Mouse (Mus musculus) C2C12 (cell line): Measurements from ENCODE around the gene Oxsr1. TPM values are rescaled to one million over a fixed set of nuclear protein-coding genes. Genes with fewer than 3 reads are reported as not detected.

Experiments used
- H3K27me3 ChIP-seq: one replicate; pipeline ENCODE4 v1.6.1; 2011; ENCODE audit not compliant: control insufficient read depth, insufficient read depth, insufficient read length
- H3K36me3 ChIP-seq: one replicate; pipeline ENCODE4 v1.6.1; 2011; ENCODE audit not compliant: control insufficient read depth, insufficient read depth
- H3K4me3 ChIP-seq: one replicate; pipeline ENCODE4 v1.5.1; 2011; ENCODE audit warnings: mild to moderate bottlenecking, control low read depth; ENCODE audit not compliant: poor library complexity, insufficient read depth, severe bottlenecking
- H3K79me2 ChIP-seq: one replicate; pipeline ENCODE4 v1.6.1; 2011; ENCODE audit not compliant: control insufficient read depth, insufficient read depth
- H3K79me3 ChIP-seq: one replicate; pipeline ENCODE4 v1.6.1; 2011; ENCODE audit warnings: low read depth, control low read depth
- H3ac ChIP-seq: one replicate; pipeline ENCODE3; 2011; ENCODE audit warnings: low read depth; ENCODE audit not compliant: control insufficient read depth, insufficient read length
- CEBPB ChIP-seq: IDR thresholded peaks from one replicate; pipeline ENCODE4 v1.6.1; 2011; ENCODE audit warnings: low read depth, mild to moderate bottlenecking, control low read depth, moderate library complexity
- CTCF ChIP-seq: IDR thresholded peaks from one replicate; pipeline ENCODE4 v1.5.1; 2011; ENCODE audit not compliant: control insufficient read depth, insufficient read depth, insufficient read length
- FOSL1 ChIP-seq: IDR thresholded peaks from one replicate; pipeline ENCODE4 v1.8.0; 2011; ENCODE audit warnings: mild to moderate bottlenecking, low read length; ENCODE audit not compliant: poor library complexity, insufficient read depth, severe bottlenecking
- MAX ChIP-seq: IDR thresholded peaks from one replicate; pipeline ENCODE4 v1.6.1; 2011; ENCODE audit warnings: mild to moderate bottlenecking, control low read depth
- MYOD1 ChIP-seq: IDR thresholded peaks from one replicate; pipeline ENCODE4 v1.6.1; 2011; ENCODE audit warnings: low read depth; ENCODE audit not compliant: control insufficient read depth, insufficient read length
- MYOG ChIP-seq: IDR thresholded peaks from one replicate; pipeline ENCODE4 v1.6.1; 2011; ENCODE audit not compliant: control insufficient read depth, insufficient read length; ENCODE audit errors: extremely low read depth
- USF1 ChIP-seq: IDR thresholded peaks from one replicate; pipeline ENCODE4 v1.6.1; 2011; ENCODE audit warnings: low read depth, mild to moderate bottlenecking, control low read depth, moderate library complexity
- polyA plus RNA-seq: library from polyadenylated mRNA; unstranded; fragments of >200 nt; fragmentation: generic; extraction: Trizol; gene quantifications from one replicate; pipeline ENCODE4 v1.2.1, GENCODE M21; 2012; ENCODE audit warnings: missing spikeins

Oxsr1 gene
- polyA plus RNA-seq, 1 experiment: 13.0 TPM

GRCm38 (mm10) chr9:119321392-119322229 lies 616 bp downstream of the Oxsr1 start:
- Histone ChIP-seq H3K79me2 (peaks cover 56% of the 10 kb centered on the region), H3K79me3 (peaks cover 29% of the 10 kb centered on the region), H3K4me3 (peak overlapping the region; percentile 74), H3K27me3 (no peaks in the 10 kb centered on the region), H3ac (peak overlapping the region; percentile 95), H3K36me3 (no peaks in the 10 kb centered on the region)
- no peak for TF ChIP-seq CEBPB
- TF ChIP-seq CTCF: no peak
- TF ChIP-seq FOSL1: no peak
- TF ChIP-seq USF1: no peak

DNA sequence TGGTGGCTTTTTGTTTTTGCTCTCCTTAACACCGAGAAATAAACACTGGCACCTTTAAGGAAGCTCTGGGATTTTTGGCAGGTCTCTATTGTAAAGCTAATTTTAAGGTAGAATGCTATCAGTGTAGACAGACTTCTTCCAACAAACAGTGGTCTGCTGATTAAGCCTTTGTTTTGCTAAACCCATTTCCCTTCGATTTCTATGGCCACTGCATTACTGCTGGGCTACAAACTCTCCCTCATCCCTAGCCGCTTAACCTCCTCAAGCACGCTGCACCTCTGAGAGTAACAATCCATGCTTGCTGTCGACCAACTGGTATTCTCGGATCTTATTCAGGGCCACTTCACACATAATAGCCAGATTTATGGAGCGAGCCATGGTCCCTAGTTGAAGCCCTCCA lies 1.3 kb downstream of the Oxsr1 start:
- no peak for TF ChIP-seq USF1
- TF ChIP-seq CTCF: no peak
- no peak for TF ChIP-seq MYOD1
- no peak for TF ChIP-seq MAX
- no peak for TF ChIP-seq FOSL1
- no peak for TF ChIP-seq MYOG
- no peak for TF ChIP-seq CEBPB
- H3K27me3 ChIP-seq: no peaks in the 10 kb centered on the region
- peak overlapping the region; percentile 74 for H3K4me3 ChIP-seq
- H3K79me3 ChIP-seq: peaks cover 35% of the 10 kb centered on the region
- peaks cover 63% of the 10 kb centered on the region for H3K79me2 ChIP-seq
- H3K36me3 ChIP-seq: no peaks in the 10 kb centered on the region
- peak overlapping the region; percentile 95 for H3ac ChIP-seq

GRCm38 (mm10) chr9:119320446-119320845 lies 1.8 kb downstream of the Oxsr1 start:
- peaks cover 40% of the 10 kb centered on the region for H3K79me3 ChIP-seq
- H3ac ChIP-seq: no peak overlapping the region
- H3K4me3 ChIP-seq: no peak overlapping the region
- no peaks in the 10 kb centered on the region for H3K27me3 ChIP-seq
- no peaks in the 10 kb centered on the region for H3K36me3 ChIP-seq
- TF ChIP-seq MYOG (no peak), MYOD1 (no peak), FOSL1 (no peak), CTCF (no peak), MAX (no peak), CEBPB (no peak), USF1 (no peak)
- peaks cover 68% of the 10 kb centered on the region for H3K79me2 ChIP-seq

- Histone ChIP-seq H3K36me3 (no peaks in the 10 kb centered on the region), H3K27me3 (no peaks in the 10 kb centered on the region), H3K79me3 (peaks cover 56% of the 10 kb centered on the region), H3K4me3 (no peak overlapping the region), H3K79me2 (peaks cover 83% of the 10 kb centered on the region), H3ac (no peak overlapping the region)
- TF ChIP-seq USF1: no peak
- TF ChIP-seq MYOG: no peak
- TF ChIP-seq CEBPB: no peak
- TF ChIP-seq FOSL1: no peak
- no peak for TF ChIP-seq MYOD1
- TF ChIP-seq MAX: no peak
- no peak for TF ChIP-seq CTCF
Measured at GRCm38 (mm10) chr9:119318891-119319290, 3.3 kb downstream of the Oxsr1 start.

GRCm38 (mm10) chr9:119313096-119313495 lies 9.1 kb downstream of the Oxsr1 start:
- H3K79me3 ChIP-seq: peaks cover 65% of the 10 kb centered on the region
- TF ChIP-seq FOSL1: no peak
- no peak for TF ChIP-seq MYOG
- no peak for TF ChIP-seq USF1
- no peak for TF ChIP-seq MAX
- TF ChIP-seq CEBPB: no peak
- TF ChIP-seq MYOD1: no peak
- no peak for TF ChIP-seq CTCF
- H3K79me2 ChIP-seq: peaks cover 100% of the 10 kb centered on the region
- no peak overlapping the region for H3K4me3 ChIP-seq
- H3ac ChIP-seq: no peak overlapping the region
- H3K36me3 ChIP-seq: no peaks in the 10 kb centered on the region
- H3K27me3 ChIP-seq: no peaks in the 10 kb centered on the region

- Histone ChIP-seq H3K27me3 (no peaks in the 10 kb centered on the region), H3K36me3 (peaks cover 2% of the 10 kb centered on the region), H3ac (no peak overlapping the region), H3K79me3 (peaks cover 57% of the 10 kb centered on the region), H3K4me3 (no peak overlapping the region), H3K79me2 (peaks cover 89% of the 10 kb centered on the region)
- TF ChIP-seq FOSL1 (no peak), CEBPB (no peak), MYOD1 (no peak), MAX (no peak), MYOG (no peak), USF1 (no peak), CTCF (no peak)
Measured at GRCm38 (mm10) chr9:119309067-119309466, 13.2 kb downstream of the Oxsr1 start.
